Mouse (Mus musculus): ENCODE measurements around the gene Wdr24. TPM values are rescaled to one million over a fixed set of nuclear protein-coding genes. Genes with fewer than 3 reads are reported as not detected.

Gene Wdr24
- polyA plus RNA-seq, 1 experiment from 2014 or later, result 31.0 TPM

GRCm38 (mm10) chr17:25828712-25829557, 5.5 kb downstream of the Wdr24 start, which contains the start of gene Jmjd8:
Gene Jmjd8 (plus strand): TSS chr17:25828867.
- 1% methylated on average over 32 of the region's 32 CpGs for WGBS
- Histone ChIP-seq H3K27ac (replicated peaks) (peak within 1 kb of the TSS; percentile 87), H3K4me3 (peak within 1 kb of the TSS; percentile 81), H3K27me3 (replicated peaks; ENCODE audit: low read depth, poor library complexity, severe bottlenecking) (no peaks in the 10 kb centered on the region), H3K36me3 (replicated peaks) (peaks cover 59% of the 10 kb centered on the region), H3K9me3 (no peaks in the 10 kb centered on the region), H3K4me1 (peaks cover 78% of the 10 kb centered on the region)
- peak; percentile 86 for DNase-seq (ENCODE audit: low spot score)

GRCm38 (mm10) chr17:25829558-25830017, 6.2 kb downstream of the Wdr24 start:
- peak overlapping the region; percentile 81 for H3K4me3 ChIP-seq
- H3K27me3 ChIP-seq (replicated peaks; ENCODE audit: low read depth, poor library complexity, severe bottlenecking), result no peaks in the 10 kb centered on the region
- peak; percentile 29 for DNase-seq (ENCODE audit: low spot score)
- H3K36me3 ChIP-seq (replicated peaks), result peaks cover 62% of the 10 kb centered on the region
- H3K9me3 ChIP-seq, result no peaks in the 10 kb centered on the region
- WGBS, result 42% methylated on average over 8 of the region's 8 CpGs
- H3K4me1 ChIP-seq, result peaks cover 78% of the 10 kb centered on the region
- peak overlapping the region; percentile 87 for H3K27ac ChIP-seq (replicated peaks)

DNA sequence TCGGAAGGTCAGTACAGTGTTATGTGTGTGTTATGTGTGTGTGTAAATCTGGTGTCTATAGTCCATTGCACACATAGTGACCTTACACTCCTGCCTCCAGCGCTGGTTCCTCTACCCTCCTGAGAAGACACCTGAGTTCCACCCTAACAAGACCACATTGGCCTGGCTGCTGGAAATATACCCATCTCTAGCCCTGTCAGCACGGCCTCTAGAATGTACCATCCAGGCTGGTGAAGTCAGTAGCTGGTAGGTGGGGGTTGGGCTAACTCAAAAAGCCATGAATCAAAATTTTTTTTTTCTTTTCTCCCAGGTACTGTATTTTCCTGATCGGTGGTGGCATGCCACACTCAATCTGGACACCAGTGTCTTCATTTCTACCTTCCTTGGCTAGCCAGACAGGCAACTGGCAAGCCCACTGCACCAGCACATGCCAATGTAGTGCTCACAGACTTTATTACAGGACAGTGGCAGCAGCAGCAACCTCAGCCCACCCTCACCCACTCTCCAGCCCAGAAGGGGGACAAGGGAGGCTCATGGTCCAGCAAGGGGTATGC, 6.8 kb downstream of the Wdr24 start:
- 87% methylated on average over 4 of the region's 4 CpGs for WGBS
- peak overlapping the region; percentile 81 for H3K4me3 ChIP-seq
- peaks cover 66% of the 10 kb centered on the region for H3K36me3 ChIP-seq (replicated peaks)
- no peaks in the 10 kb centered on the region for H3K9me3 ChIP-seq
- 0 out of 2 replicates have a peak overlapping the region, but pooled peaks have one; percentile 11 for H3K27ac ChIP-seq (replicated peaks)
- H3K4me1 ChIP-seq, result peaks cover 78% of the 10 kb centered on the region
- DNase-seq (ENCODE audit: low spot score), result no peak
- H3K27me3 ChIP-seq (replicated peaks; ENCODE audit: low read depth, poor library complexity, severe bottlenecking), result no peaks in the 10 kb centered on the region

GRCm38 (mm10) chr17:25830806-25831431, 7.5 kb downstream of the Wdr24 start:
- Histone ChIP-seq H3K4me1 (peaks cover 80% of the 10 kb centered on the region), H3K36me3 (replicated peaks) (peaks cover 66% of the 10 kb centered on the region), H3K27me3 (replicated peaks; ENCODE audit: low read depth, poor library complexity, severe bottlenecking) (no peaks in the 10 kb centered on the region), H3K9me3 (no peaks in the 10 kb centered on the region), H3K4me3 (peak overlapping the region; percentile 81), H3K27ac (replicated peaks) (0 out of 2 replicates have a peak overlapping the region, but pooled peaks have one; percentile 11)
- DNase-seq (ENCODE audit: low spot score), result no peak
- WGBS, result 87% methylated on average over 14 of the region's 14 CpGs

GRCm38 (mm10) chr17:25831451-25832281, 8.2 kb downstream of the Wdr24 start:
- Histone ChIP-seq H3K27me3 (replicated peaks; ENCODE audit: low read depth, poor library complexity, severe bottlenecking) (no peaks in the 10 kb centered on the region), H3K27ac (replicated peaks) (peak overlapping the region; percentile 95), H3K4me3 (peak overlapping the region; percentile 81), H3K9me3 (no peaks in the 10 kb centered on the region), H3K36me3 (replicated peaks) (peaks cover 63% of the 10 kb centered on the region), H3K4me1 (peaks cover 85% of the 10 kb centered on the region)
- WGBS, result 67% methylated on average over 21 of the region's 21 CpGs
- DNase-seq (ENCODE audit: low spot score), result peak; percentile 26

- DNase-seq (ENCODE audit: low spot score), result peak; percentile 99
- H3K4me1 ChIP-seq, result peaks cover 85% of the 10 kb centered on the region
- H3K9me3 ChIP-seq, result no peaks in the 10 kb centered on the region
- peaks cover 60% of the 10 kb centered on the region for H3K36me3 ChIP-seq (replicated peaks)
- peak overlapping the region; percentile 81 for H3K4me3 ChIP-seq
- H3K27me3 ChIP-seq (replicated peaks; ENCODE audit: low read depth, poor library complexity, severe bottlenecking), result no peaks in the 10 kb centered on the region
- H3K27ac ChIP-seq (replicated peaks), result peak overlapping the region; percentile 95
- under 1% methylated on average over 77 of the region's 77 CpGs for WGBS
Measured at GRCm38 (mm10) chr17:25832436-25833290, 9.2 kb downstream of the Wdr24 start.

GRCm38 (mm10) chr17:25833291-25833663, 9.8 kb downstream of the Wdr24 start, which contains the start of gene Stub1:
Gene Stub1 (minus strand): TSS chr17:25833404.
- peak within 1 kb of the TSS; percentile 95 for H3K27ac ChIP-seq (replicated peaks)
- peaks cover 60% of the 10 kb centered on the region for H3K36me3 ChIP-seq (replicated peaks)
- peak; percentile 90 for DNase-seq (ENCODE audit: low spot score)
- H3K4me1 ChIP-seq, result peaks cover 85% of the 10 kb centered on the region
- WGBS, result under 1% methylated on average over 24 of the region's 24 CpGs
- H3K9me3 ChIP-seq, result no peaks in the 10 kb centered on the region
- H3K27me3 ChIP-seq (replicated peaks; ENCODE audit: low read depth, poor library complexity, severe bottlenecking), result no peaks in the 10 kb centered on the region
- peak within 1 kb of the TSS; percentile 81 for H3K4me3 ChIP-seq

DNA sequence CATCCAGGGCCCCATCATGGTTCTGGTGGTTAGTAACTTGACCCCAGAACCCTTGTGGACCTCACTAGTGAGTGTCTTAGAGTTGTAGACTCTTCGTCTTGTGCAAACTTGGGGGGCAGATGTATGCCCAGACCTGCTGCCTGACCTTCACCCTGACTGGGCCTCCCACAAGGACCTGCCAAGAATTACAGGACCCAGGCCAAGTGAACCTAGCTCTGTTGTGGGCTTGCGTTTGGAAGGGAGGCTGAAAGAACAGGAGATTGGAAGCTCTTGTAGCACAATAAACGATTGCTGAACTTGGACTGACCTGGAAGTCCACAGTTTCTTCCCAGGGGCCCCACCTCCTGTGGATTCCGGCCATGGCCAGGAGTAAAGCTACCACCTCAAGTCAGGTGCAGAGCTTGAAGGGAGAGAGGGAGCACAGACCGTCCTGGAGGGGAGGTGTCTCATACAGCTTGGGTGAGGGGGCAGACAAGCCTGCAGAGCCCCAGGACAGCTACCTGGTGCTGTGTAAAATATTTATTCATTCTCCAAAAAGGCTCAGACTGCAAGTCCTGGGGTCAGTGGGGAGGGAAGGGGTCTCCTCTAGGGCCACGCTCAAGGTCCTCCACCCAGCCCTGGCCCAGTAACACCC, 10.7 kb downstream of the Wdr24 start:
- no peak for DNase-seq (ENCODE audit: low spot score)

DNA sequence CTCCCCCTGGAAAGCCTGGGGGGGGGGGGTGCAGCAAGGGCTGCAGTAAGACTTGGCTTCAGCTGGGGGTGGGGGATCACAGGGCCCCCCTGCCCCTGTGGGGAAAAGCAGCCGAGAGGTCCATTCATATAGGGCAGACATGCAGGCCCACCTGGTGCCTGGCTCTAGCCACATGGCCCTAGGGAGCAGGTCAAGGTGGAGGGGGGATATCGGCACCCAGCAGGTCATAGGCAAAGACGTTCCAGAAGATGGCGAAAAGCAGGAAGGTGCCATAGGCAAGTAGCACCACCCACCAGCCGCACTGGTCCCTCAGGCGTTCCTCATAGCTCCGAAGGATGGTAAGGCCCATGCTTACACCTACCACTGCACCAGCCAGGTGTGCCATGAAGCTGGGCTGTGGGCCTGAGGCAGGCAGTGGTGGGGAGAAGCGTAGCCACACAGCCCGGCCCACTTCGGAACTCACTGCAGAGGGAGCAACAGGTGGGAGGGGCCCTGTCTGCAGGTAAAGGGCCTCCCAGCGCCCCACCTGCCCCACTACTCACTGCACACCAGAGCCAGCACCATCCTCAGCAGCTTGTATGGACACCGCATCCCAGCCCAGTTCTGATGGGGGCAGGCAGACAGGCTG, 11.3 kb downstream of the Wdr24 start:
- Histone ChIP-seq H3K27me3 (replicated peaks; ENCODE audit: low read depth, poor library complexity, severe bottlenecking) (no peaks in the 10 kb centered on the region), H3K9me3 (no peaks in the 10 kb centered on the region), H3K36me3 (replicated peaks) (peaks cover 70% of the 10 kb centered on the region), H3K27ac (replicated peaks) (peak overlapping the region; percentile 95), H3K4me1 (peaks cover 75% of the 10 kb centered on the region), H3K4me3 (peak overlapping the region; percentile 81)
- 86% methylated on average over 12 of the region's 12 CpGs for WGBS
- DNase-seq (ENCODE audit: low spot score), result no peak

More for the DNA sequence above, 10.7 kb downstream of the Wdr24 start:
- Histone ChIP-seq H3K27ac (replicated peaks) (peak overlapping the region; percentile 95), H3K27me3 (replicated peaks; ENCODE audit: low read depth, poor library complexity, severe bottlenecking) (no peaks in the 10 kb centered on the region), H3K36me3 (replicated peaks) (peaks cover 67% of the 10 kb centered on the region), H3K9me3 (no peaks in the 10 kb centered on the region), H3K4me1 (peaks cover 81% of the 10 kb centered on the region), H3K4me3 (peak overlapping the region; percentile 81)
- 55% methylated on average over 6 of the region's 6 CpGs for WGBS

DNA sequence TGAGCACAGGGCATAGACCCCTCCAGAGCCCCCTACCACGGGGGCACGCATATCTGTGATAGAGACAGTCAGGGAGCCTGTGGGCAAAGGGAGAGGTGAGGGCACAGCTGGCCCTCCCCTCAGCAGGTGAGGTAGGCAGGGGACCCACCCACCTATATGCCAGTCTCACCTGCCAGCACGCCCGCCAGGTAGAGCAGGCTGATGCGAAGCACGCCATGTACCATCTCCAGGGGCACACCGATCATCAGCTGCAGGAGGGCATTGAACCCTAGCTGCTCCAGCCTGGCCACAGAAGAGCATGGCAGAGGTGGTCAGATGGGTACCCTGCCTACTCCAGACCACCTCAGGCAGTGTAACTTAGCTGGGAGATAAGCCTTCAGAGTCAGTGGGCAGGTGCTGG, 11.9 kb downstream of the Wdr24 start:
- DNase-seq (ENCODE audit: low spot score), result no peak
- Histone ChIP-seq H3K36me3 (replicated peaks) (peaks cover 70% of the 10 kb centered on the region), H3K27me3 (replicated peaks; ENCODE audit: low read depth, poor library complexity, severe bottlenecking) (no peaks in the 10 kb centered on the region), H3K4me1 (peaks cover 69% of the 10 kb centered on the region), H3K4me3 (peak overlapping the region; percentile 81), H3K9me3 (no peaks in the 10 kb centered on the region), H3K27ac (replicated peaks) (no peak overlapping the region)
- 96% methylated on average over 7 of the region's 7 CpGs for WGBS
